Mouse (Mus musculus): ENCODE data around the gene Nr1d1. TPM values are rescaled to one million over a fixed set of nuclear protein-coding genes. Genes with fewer than 3 reads are reported as not detected.
A peak's percentile ranks its signal among the peaks of the same experiment; 100 is the strongest.

Nr1d1 gene
- total and polyA plus RNA-seq, 2 experiments from 2014 or later: 6.7 to 10.8 TPM

DNA sequence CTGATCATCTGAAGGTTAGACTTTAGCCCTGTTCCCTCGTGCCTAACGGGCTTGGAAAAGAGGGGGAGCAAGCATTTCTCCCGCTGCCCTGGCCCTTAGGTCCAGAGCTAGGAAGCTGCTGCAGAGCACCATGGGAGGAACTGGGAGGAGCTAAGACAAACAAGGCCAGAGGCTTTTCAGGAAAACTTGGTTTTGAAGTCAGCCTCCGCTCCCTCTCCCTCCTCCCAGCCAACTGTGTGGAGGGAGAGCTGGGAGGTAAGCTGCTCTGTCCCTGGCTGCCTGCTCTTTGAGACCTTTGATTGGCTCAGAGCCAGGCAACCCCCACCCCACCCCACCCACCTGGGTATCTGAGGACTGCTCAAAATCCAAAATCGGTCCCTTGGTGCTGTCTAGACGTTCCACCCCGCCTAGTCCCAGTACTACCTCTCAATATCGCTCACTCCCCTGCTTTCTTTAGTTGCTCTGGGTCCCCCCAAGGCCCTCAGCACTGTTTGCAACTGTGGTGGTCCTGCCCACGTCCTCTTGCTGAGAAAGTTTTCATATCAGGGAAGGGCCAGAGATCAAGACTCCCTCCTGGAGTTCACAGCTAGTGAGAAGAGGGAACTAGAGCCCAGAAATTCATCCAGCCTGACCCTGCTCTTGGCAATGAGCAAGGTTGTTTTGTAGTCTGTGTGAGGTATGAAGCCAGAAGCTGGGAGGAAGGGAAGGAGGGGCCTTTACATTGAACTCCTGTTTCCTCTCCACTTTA lies 1.9 kb upstream of the Nr1d1 start:
- Histone ChIP-seq H3K4me1 (ENCODE audit: insufficient read depth) (peaks cover 33% of the 10 kb centered on the region), H3K9me3 (ENCODE audit: low read length) (no peaks in the 10 kb centered on the region), H3K9ac (no peak overlapping the region), H3K4me2 (ENCODE audit: low read depth) (no peak overlapping the region), H3K4me3 (ENCODE audit: low read depth, low read length) (no peak overlapping the region), H3K36me3 (ENCODE audit: insufficient read depth) (no peaks in the 10 kb centered on the region), H3K27ac (ENCODE audit: low read depth, low read length) (0 out of 2 replicates have a peak overlapping the region, but pooled peaks have one; percentile 30), H3K27me3 (ENCODE audit: insufficient read depth, low read length) (no peaks in the 10 kb centered on the region)
- no peak for ATAC-seq
- no peak for TF ChIP-seq CTCF (IDR thresholded peaks at IDR 0.05; ENCODE audit: low read depth)
- WGBS: 9% methylated on average over 9 of the region's 9 CpGs
- DNase-seq: peak; percentile 0

DNA sequence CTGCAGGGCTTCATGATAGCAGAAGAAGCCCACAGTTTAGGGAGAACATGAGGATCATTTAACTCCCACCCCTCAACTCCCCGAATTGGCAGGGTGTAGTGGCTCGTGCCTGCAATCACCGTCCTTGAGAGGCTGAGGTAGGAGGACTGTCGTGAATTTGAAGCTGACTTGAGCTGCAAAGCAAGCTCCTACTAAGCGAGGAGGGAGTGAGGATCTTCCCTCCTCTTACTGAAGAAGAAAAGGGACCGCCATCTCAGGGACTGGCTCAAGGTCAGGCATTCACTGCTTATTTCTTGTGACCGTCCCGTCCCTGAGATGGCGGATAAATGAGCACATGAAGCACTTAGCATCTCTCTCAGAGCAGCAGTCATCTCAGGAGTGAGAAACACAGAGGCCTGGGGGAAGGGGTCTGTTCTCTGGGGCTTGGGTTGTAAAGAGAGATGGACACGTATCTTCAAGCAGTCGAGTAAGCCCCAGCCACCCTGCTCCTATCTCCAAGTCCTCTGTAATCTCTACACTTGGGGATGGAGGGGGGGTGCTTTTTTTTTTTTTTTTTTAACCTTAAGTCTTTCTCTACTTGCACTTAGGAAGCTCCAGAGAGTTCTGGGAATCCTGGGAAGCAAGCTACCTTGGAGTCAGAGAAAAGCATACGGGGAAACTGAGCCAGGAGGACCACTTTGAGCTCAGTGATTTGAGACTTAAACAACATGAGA lies 1.1 kb upstream of the Nr1d1 start:
- 51% methylated on average over 12 of the region's 12 CpGs for WGBS
- H3K4me2 ChIP-seq (ENCODE audit: low read depth): peak overlapping the region; percentile 90
- H3K9ac ChIP-seq: no peak overlapping the region

GRCm38 (mm10) chr11:98775348-98776051 lies 367 bp upstream of the Nr1d1 start:
- H3K4me3 ChIP-seq (ENCODE audit: low read depth, low read length): peak overlapping the region; percentile 48
- ATAC-seq (peak; percentile 93), DNase-seq (peak; percentile 98)
- H3K9ac ChIP-seq: 0 out of 2 replicates have a peak overlapping the region, but pooled peaks have one; percentile 56
- H3K9me3 ChIP-seq (ENCODE audit: low read length): no peaks in the 10 kb centered on the region
- H3K27me3 ChIP-seq (ENCODE audit: insufficient read depth, low read length): no peaks in the 10 kb centered on the region
- peaks cover 26% of the 10 kb centered on the region for H3K4me1 ChIP-seq (ENCODE audit: insufficient read depth)
- WGBS: 6% methylated on average over 15 of the region's 15 CpGs
- H3K27ac ChIP-seq (ENCODE audit: low read depth, low read length): peak overlapping the region; percentile 87
- H3K4me2 ChIP-seq (ENCODE audit: low read depth): peak overlapping the region; percentile 90
- no peak for TF ChIP-seq CTCF (IDR thresholded peaks at IDR 0.05; ENCODE audit: low read depth)
- peaks cover 9% of the 10 kb centered on the region; the same call in 1 of the 2 replicates for H3K36me3 ChIP-seq (ENCODE audit: insufficient read depth)

More for the DNA sequence above, 1.1 kb upstream of the Nr1d1 start:
- Histone ChIP-seq H3K27me3 (ENCODE audit: insufficient read depth, low read length) (no peaks in the 10 kb centered on the region), H3K4me1 (ENCODE audit: insufficient read depth) (peaks cover 26% of the 10 kb centered on the region), H3K9me3 (ENCODE audit: low read length) (no peaks in the 10 kb centered on the region), H3K27ac (ENCODE audit: low read depth, low read length) (peak overlapping the region; percentile 73; the same call in 1 of the 2 replicates), H3K4me3 (ENCODE audit: low read depth, low read length) (no peak overlapping the region), H3K36me3 (ENCODE audit: insufficient read depth) (peaks cover 2% of the 10 kb centered on the region; the same call in 1 of the 2 replicates)
- ATAC-seq: no peak
- no peak for DNase-seq
- TF ChIP-seq CTCF (IDR thresholded peaks at IDR 0.05; ENCODE audit: low read depth): no peak

DNA sequence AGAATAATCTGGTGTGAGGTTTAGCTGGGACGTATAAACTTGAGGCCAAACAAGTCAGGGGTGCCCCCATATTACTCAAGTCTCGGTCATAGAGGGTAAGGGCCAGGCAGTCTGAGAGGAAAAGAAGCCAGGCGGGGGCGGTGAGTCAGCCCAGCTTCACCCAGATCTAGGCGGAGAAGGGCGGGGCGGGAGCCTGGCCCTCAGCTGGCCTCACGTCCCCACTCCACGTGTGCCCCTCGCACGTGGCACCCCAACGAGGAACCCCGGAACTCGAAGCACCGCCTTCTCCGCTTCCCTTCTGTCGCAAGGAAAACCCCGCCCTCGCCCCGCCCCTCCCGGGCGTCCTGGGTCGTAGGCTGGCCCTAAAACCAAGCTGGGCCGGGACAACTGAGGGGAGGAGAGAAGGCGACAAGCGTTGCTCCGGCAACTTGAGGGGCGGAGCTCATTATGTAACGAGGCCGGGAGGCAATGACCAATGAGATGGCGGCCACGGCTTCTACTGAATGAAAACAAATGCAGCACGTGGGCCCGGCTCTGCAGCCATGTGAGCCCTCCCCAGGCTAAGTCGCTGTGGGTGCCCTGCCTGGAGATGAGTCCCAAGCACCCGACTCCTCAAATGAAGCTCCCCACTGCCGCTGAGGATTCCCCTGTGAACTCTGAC lies 1.4 kb downstream of the Nr1d1 start:
- WGBS: 2% methylated on average over 37 of the region's 37 CpGs
- Histone ChIP-seq H3K27me3 (ENCODE audit: insufficient read depth, low read length) (no peaks in the 10 kb centered on the region), H3K4me2 (ENCODE audit: low read depth) (peak overlapping the region; percentile 90), H3K9me3 (ENCODE audit: low read length) (no peaks in the 10 kb centered on the region), H3K4me1 (ENCODE audit: insufficient read depth) (peaks cover 26% of the 10 kb centered on the region), H3K27ac (ENCODE audit: low read depth, low read length) (peak overlapping the region; percentile 87; the same call in 1 of the 2 replicates), H3K9ac (peak overlapping the region; percentile 56), H3K4me3 (ENCODE audit: low read depth, low read length) (peak overlapping the region; percentile 48), H3K36me3 (ENCODE audit: insufficient read depth) (peaks cover 26% of the 10 kb centered on the region)
- ATAC-seq: peak; percentile 73
- DNase-seq: peak; percentile 91
- TF ChIP-seq CTCF (IDR thresholded peaks at IDR 0.05; ENCODE audit: low read depth): no peak

- no peak for ATAC-seq
- 78% methylated on average over 8 of the region's 8 CpGs for WGBS
- Histone ChIP-seq H3K4me3 (ENCODE audit: low read depth, low read length) (peak overlapping the region; percentile 48; the same call in 1 of the 2 replicates), H3K9ac (no peak overlapping the region), H3K27me3 (ENCODE audit: insufficient read depth, low read length) (no peaks in the 10 kb centered on the region), H3K27ac (ENCODE audit: low read depth, low read length) (no peak overlapping the region), H3K4me2 (ENCODE audit: low read depth) (peak overlapping the region; percentile 90), H3K4me1 (ENCODE audit: insufficient read depth) (peaks cover 26% of the 10 kb centered on the region), H3K9me3 (ENCODE audit: low read length) (no peaks in the 10 kb centered on the region), H3K36me3 (ENCODE audit: insufficient read depth) (peaks cover 34% of the 10 kb centered on the region)
- TF ChIP-seq CTCF (IDR thresholded peaks at IDR 0.05; ENCODE audit: low read depth): no peak
- peak; percentile 28 for DNase-seq
Measured at GRCm38 (mm10) chr11:98772667-98773171, 2.4 kb downstream of the Nr1d1 start.

DNA sequence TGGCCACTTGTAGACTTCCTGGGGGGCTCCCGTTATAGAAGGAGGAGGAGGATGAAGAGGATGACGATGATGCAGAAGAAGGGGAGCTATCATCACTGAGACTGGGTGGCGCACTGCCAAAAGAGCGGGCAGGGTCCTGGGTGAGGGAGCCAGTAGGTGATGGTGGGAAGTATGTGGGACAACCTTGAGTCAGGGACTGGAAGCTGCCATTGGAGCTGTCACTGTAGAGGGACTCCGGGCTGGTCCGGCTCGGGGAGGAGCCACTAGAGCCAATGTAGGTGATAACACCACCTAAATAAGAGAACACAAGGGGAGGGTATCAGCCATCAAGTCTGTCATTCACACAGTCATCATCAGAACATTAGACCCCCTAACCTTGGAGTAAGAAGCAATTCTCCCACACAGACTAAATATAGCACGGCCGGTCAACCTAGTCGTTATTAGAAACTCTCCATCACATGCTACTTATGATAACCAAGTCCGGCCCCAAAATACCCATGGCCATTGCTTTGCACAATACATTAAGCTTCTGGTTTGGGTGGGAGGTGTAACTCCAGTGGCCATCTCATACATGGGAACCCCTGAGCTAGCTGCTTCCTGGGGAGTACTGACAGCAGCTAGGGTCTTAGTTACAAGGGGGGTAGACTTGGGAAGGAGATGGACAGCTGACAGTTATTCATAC lies 3.1 kb downstream of the Nr1d1 start:
- WGBS: 91% methylated on average over 11 of the region's 11 CpGs
- Histone ChIP-seq H3K27me3 (ENCODE audit: insufficient read depth, low read length) (no peaks in the 10 kb centered on the region), H3K4me1 (ENCODE audit: insufficient read depth) (peaks cover 26% of the 10 kb centered on the region), H3K36me3 (ENCODE audit: insufficient read depth) (peaks cover 34% of the 10 kb centered on the region), H3K9me3 (ENCODE audit: low read length) (no peaks in the 10 kb centered on the region), H3K4me3 (ENCODE audit: low read depth, low read length) (no peak overlapping the region), H3K4me2 (ENCODE audit: low read depth) (peak overlapping the region; percentile 90; the same call in 1 of the 2 replicates), H3K9ac (no peak overlapping the region), H3K27ac (ENCODE audit: low read depth, low read length) (no peak overlapping the region)
- DNase-seq (peak; percentile 22), ATAC-seq (no peak)
- TF ChIP-seq CTCF (IDR thresholded peaks at IDR 0.05; ENCODE audit: low read depth): no peak

Data from forebrain, postnatal 0 days (tissue).